Mouse (Mus musculus): Measurements from ENCODE around the gene Asxl1.

The Asxl1 gene

GRCm38 (mm10) chr2:153345454-153346220 lies at the start of gene Asxl1:
Gene Asxl1, plus strand, starts transcription at chr2:153345829.
- DNase-seq (ENCODE audit: low read depth in 2 of 2, low spot score in 2 of 2): peak; percentile 90 to 91

- no peak for DNase-seq (ENCODE audit: low read depth in 2 of 2, low spot score in 2 of 2)
Measured at GRCm38 (mm10) chr2:153297771-153298170, 47.9 kb upstream of the Asxl1 start.

DNA sequence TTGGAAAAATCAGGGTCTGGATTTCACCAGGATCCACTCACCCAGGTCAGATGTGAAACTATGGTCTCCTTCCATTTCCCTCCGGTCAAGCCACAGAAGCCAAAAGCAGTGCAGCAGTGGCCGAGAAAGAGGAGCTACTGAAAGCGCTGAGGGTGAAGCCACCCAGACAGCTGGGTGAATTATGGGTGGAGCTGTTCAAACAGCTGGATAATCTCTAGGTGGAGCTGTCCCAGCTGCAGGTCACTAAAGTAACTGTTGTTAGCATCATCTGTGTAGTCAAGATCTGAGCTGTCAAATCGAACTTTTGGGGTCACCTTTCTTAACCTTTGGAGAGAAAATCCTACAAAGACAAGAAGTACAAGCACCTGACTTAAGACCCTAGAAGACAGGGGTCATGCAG lies 47.2 kb upstream of the Asxl1 start:
- DNase-seq (ENCODE audit: low read depth in 2 of 2, low spot score in 2 of 2): no peak

GRCm38 (mm10) chr2:153298863-153299262 lies 46.8 kb upstream of the Asxl1 start:
- DNase-seq (ENCODE audit: low read depth in 2 of 2, low spot score in 2 of 2): no peak

- no peak for DNase-seq (ENCODE audit: low read depth in 2 of 2, low spot score in 2 of 2)
Measured at GRCm38 (mm10) chr2:153301123-153301522, 44.5 kb upstream of the Asxl1 start.

DNA sequence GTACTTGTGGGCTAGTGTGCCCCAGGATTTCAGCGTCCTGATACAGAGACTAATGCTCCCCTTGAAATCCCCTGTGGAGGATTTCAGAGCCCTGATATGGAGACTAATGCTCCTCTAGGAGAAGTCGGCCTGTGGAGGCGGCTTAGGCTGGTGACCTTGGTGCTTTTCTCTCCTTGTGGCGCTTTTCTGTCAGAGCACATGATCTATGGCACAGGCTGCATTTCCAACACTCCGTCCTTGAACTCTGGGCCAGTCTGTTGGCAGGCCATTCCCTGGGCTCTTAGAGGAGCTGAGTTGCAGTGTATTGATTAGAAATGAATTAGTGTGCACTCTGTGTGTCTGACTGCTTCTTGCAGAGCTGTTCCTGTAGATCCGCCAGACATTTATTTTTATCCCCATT lies 40.4 kb upstream of the Asxl1 start:
- DNase-seq (ENCODE audit: low read depth in 2 of 2, low spot score in 2 of 2): no peak

DNA sequence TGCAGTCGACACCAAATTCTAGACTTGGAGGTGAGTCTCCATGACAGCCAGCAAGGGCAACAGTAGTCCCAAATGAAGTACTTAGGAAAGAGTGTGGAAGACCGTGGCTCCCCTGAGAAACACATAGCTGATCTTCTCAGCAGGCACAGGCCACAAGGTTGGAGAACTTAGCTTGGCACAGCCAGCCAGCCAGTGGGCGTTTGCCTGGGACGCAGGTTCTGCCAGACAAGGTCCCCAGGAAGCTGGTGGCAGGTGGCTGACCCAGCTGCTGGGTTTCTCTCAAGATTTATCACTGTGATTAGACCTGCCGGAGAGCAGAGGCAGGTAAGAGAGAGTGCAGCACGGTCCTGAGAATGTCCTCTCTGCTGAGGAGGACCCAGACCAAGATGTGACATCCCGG lies 37.0 kb upstream of the Asxl1 start:
- no peak for DNase-seq (ENCODE audit: low read depth in 2 of 2, low spot score in 2 of 2)

DNA sequence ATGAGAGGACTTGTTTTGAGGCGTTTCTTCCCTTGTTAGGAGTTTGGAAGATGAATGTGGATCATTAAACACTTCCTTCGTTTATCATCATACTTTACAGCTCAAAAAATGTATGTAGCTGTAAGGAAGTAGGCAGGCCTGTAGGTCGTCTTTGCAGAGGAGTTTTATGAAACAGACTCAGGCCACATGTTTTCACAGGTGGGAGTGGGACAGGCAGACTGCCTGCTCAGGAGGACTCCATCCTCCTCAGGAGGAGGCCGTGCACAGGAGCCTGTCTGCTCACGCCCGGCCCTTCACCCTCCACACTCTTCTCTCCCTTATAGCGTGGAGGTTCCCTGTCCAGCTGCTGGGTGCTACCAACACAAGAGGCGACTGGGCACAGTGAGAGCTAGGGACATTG lies 36.5 kb upstream of the Asxl1 start:
- DNase-seq (ENCODE audit: low read depth in 2 of 2, low spot score in 2 of 2): no peak

DNA sequence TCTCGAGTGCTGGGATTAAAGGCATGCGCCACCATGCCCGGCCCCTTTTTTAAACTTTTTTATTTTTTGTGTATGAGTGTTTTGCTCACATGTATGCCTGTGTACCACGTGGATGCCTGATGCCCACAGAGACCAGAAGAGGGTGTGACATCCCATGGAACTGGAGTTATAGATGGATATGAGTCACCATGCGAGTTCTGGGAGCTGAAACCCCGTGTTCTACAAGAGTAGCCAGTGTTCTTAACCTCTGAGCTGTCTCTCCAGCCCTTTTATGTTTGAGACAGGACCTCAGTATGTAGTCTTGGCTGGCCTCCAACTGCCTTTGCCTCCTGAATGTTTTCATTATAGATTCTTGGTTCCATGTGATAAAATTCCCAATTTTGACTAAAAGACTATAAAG lies 35.4 kb upstream of the Asxl1 start:
- no peak for DNase-seq (ENCODE audit: low read depth in 2 of 2, low spot score in 2 of 2)

DNA sequence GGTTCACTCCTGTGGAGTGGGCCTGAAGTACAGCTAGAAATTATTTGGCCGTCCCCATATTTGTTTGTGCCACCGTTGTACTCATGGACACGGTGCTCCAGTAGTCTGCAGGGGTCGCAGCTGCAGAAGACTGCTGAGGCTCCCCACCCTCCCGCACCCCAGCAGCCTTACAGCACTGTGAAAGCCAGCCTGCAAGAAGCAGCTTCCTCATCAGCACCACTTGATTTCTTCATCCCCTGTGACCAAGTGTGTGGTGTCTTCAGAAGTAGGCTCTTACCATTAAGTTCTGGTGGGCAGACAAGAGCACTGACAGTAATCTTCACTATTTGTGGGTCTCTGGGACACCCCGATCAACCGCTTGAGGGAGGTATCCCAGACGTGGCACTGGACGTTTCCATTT lies 32.7 kb upstream of the Asxl1 start:
- no peak for DNase-seq (ENCODE audit: low read depth in 2 of 2, low spot score in 2 of 2)

DNA sequence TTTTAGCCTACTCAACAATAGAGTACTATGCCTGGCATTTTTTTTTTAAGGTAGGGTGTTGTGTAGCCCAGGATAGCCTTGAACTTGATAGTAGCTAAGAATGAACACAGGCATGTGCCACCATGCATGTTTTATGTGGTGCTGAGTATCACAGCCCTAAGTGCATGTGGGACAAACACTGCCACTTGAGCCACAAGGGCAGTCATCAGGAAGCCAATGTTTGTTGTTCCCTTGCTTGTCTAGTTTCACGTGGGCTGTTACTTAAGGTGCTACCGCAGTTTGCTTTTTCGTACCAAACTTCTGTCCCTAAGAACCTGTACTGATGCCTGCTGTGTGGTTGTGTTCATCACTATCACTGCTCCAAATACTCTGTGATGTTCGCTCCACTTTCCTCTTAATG lies 27.2 kb upstream of the Asxl1 start:
- no peak for DNase-seq (ENCODE audit: low read depth in 2 of 2, low spot score in 2 of 2)

- no peak for DNase-seq (ENCODE audit: low read depth in 2 of 2, low spot score in 2 of 2)
Measured at GRCm38 (mm10) chr2:153319036-153319643, 26.5 kb upstream of the Asxl1 start.

GRCm38 (mm10) chr2:153325706-153326376 lies 19.8 kb upstream of the Asxl1 start:
- DNase-seq (ENCODE audit: low read depth in 2 of 2, low spot score in 2 of 2): no peak

DNA sequence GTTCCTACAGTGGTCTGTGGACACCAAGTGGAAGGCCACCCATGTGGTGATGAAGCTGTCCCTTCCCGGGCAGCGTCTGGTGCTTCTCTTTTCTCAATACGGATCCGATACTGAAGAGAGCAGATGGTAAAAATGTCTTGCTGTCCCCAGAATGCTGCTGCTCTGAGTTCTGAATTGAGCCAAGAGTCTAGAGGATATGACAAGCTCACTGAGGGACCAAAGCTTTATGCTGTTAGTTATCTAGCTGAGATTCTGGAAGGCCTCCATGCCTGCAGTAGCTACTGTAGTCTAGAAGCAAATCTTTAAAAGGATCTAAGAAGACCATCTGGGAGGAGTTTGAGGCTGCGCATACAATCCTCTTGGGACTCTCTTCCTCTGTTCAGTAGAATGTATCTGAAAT lies 13.4 kb upstream of the Asxl1 start:
- no peak for DNase-seq (ENCODE audit: low read depth in 2 of 2, low spot score in 2 of 2)

- peak in 1 of 2 experiments; percentile 19 for DNase-seq (ENCODE audit: low read depth in 2 of 2, low spot score in 2 of 2)
Measured at GRCm38 (mm10) chr2:153332981-153333380, 12.6 kb upstream of the Asxl1 start.

- no peak for DNase-seq (ENCODE audit: low read depth in 2 of 2, low spot score in 2 of 2)
Measured at GRCm38 (mm10) chr2:153333822-153334232, 11.8 kb upstream of the Asxl1 start.

GRCm38 (mm10) chr2:153334281-153334680 lies 11.3 kb upstream of the Asxl1 start:
- DNase-seq (ENCODE audit: low read depth in 2 of 2, low spot score in 2 of 2): no peak

GRCm38 (mm10) chr2:153336117-153336516 lies 9.5 kb upstream of the Asxl1 start:
- peak; percentile 30 to 38 for DNase-seq (ENCODE audit: low read depth in 2 of 2, low spot score in 2 of 2)

GRCm38 (mm10) chr2:153338361-153339350 lies 7.0 kb upstream of the Asxl1 start:
- DNase-seq (ENCODE audit: low read depth in 2 of 2, low spot score in 2 of 2): no peak

DNA sequence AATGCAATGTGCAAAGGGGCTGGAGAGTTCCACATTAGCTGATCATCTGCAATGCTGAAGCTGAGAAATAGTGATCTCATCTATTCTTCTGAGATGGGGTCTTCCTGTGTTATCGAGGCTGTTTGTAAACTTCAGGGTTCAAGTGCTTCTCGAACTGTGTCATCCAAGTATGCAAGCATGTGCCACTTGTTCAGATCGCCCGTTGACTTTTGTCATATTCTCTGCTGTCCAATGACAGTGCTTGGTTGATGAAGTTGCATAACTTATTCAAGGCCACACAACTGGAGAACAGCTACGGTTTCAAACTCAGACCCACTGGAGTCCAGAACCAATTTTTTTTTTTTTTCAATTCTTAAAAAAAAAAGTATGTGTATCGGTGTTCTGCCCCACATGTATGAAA lies 3.5 kb upstream of the Asxl1 start:
- no peak for DNase-seq (ENCODE audit: low read depth in 2 of 2, low spot score in 2 of 2)

DNA sequence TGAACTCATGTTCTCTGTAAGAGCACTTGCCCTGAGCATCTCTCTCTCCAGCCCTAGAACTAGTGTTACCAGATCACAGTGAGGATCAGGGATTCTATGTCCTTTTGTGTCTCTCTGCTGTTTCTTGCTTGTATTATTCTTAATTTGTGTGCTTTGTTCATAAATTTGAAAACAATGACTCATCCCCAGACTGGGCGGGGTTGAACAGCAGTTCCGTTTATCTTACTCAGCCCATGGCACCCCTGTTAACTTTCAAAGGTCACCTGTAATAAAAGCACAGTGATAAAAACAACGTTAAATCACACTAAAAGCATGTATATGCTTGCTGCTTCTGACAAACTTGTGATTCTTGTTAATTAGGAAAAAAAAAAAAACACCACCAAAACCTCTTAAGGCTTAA lies 3.0 kb upstream of the Asxl1 start:
- DNase-seq (ENCODE audit: low read depth in 2 of 2, low spot score in 2 of 2): no peak
